Mouse (Mus musculus): ENCODE results near the gene Zfp36l2.
"Not testable (repeated sequence)": the region's sequence is repeated elsewhere in the genome, so short reads cannot be mapped to it uniquely, and the experiment has no call there.

Zfp36l2 gene

DNA sequence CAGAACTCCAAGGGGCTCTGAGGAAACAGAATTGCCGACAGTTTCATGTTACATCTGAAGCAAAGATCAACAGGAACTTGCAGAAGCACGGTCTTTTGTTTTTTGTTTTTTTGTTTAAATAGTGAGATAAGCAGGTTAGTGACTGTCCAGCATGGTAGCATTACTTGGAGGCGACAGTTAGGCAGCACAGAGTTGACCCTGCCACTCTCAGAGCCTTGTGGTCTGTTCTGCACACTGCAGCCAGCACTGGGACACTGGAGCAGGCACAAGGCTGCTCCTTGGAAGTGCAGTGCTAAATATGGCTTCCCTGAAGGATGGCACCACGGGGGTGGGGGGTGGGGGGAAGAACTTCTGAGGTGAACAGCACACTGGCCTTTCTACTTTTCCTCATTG is 7.3 kb upstream of the Zfp36l2 start:
- DNase-seq (ENCODE audit: low spot score) = no peak

- no peak for DNase-seq (ENCODE audit: low spot score)
These were observed 6.7 kb upstream of the Zfp36l2 start for GRCm38 (mm10) chr17:84194282-84195002.

DNA sequence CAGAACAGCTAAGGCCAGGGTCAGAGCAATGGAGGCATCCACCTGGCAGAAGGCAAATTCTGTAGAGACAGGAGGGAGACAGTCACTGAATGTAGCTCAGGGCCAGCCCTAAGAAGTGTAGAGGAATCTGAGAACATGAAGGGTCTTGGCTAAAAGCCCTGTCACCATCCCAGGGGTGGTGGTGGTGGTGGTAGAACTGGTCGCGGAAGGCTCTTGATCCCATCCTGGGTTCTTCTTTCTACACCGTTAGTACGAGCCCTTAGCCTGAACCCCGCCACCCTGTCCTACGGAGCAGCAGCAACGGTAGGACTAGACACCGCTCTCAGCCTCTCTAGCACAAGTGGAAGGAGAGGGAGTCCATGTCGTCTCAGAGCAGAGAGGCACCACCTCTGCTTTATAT is 5.7 kb upstream of the Zfp36l2 start:
- DNase-seq (ENCODE audit: low spot score) = no peak

DNA sequence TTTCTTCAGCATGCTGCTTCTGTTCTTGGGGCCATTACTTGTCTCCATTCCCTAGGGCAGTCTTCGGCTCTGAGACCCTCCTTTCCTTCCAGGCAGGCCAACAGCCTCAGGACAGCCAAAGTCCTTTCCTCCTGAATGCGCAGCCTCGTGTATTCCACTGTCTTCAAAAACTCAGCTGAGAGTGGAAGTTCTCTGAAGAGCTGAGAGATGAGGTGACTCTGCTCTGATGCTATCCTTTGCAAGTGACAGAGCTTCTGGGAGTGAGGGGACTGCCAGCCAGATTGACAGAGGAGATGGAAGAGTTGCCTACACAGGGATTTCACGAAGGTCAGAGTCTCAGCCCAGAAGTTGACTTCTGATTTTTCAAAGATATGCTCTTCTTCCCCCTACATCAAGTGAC is 4.2 kb upstream of the Zfp36l2 start:
- no peak for DNase-seq (ENCODE audit: low spot score)

DNA sequence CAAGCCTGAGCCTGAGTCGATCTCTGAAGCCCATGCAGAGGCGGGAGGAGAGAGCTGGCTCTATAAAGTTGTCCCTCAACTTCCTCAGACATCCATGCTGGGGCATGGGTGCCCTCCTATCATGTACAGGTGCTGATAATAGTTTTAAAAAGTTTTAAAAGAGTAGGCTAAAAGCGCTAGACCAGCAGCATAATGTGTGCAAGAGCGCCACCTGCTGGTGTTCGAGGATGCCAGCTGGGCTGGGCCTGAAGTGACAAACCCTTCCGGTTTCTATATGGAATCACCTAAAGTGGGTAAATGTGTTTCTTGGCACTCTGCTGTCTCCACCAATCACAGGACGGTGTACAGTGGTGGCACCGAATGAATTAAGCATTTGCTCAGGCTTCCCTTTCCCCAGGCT is 3.1 kb upstream of the Zfp36l2 start:
- peak; percentile 80 for DNase-seq (ENCODE audit: low spot score)

DNA sequence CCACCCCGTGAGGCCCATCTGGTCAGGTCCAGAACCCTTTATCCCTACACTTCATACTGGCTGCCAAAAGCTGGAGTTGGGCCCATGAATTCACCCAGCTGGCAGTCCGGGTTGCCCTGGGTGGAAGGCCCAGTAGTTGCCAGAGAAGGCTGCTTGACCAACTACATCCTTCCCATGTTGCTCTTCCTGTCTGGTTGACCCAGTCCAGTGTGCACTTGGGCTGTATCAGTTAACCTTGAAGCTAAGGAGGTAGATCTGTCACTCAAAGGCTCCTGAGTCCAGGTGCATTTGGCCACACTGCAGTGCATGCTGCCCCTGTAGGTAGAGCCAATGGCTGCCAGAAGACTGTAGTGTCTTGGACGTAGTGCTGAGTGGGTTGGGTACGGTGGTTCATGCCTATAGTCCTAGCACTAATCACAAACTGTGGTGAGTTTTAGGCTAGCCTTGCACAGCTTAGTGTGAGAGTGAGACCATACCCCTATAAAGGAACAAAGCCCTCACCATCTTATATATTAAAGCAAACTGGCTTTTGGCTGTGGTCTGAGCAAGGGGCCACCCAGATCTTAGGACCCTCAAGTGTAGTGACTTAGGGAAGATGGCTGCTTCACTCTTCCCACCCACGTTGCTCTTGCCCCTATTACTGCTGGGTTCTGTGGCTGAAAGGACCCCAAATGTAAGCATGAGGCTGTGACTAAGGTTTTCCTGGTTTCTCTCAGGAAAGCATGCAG is 1.5 kb upstream of the Zfp36l2 start:
- DNase-seq (ENCODE audit: low spot score) = no peak

GRCm38 (mm10) chr17:84188374-84188961 is 721 bp upstream of the Zfp36l2 start:
- peak; percentile 75 for DNase-seq (ENCODE audit: low spot score)

DNA sequence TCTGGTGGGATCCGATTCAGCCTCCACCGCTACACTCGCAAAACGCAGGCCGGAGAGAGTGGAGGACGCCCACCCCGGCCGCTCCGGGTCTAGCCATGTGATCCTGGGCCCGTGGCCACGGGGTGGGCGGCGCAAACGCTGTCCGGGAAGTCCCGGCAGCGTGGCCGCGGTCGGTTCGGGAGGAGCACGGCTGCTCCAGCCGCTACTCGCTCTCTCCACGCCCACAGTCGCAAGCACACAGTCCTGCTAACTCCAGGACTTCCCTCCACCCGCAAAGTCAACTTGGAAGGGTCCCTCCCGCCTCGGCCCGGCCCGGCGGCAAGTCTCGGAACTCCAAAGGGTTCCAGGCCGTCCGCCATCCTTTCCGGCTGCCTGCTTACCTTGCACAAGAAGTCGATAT is 483 bp downstream of the Zfp36l2 start:
- DNase-seq (ENCODE audit: low spot score) = not testable (repeated sequence)

DNA sequence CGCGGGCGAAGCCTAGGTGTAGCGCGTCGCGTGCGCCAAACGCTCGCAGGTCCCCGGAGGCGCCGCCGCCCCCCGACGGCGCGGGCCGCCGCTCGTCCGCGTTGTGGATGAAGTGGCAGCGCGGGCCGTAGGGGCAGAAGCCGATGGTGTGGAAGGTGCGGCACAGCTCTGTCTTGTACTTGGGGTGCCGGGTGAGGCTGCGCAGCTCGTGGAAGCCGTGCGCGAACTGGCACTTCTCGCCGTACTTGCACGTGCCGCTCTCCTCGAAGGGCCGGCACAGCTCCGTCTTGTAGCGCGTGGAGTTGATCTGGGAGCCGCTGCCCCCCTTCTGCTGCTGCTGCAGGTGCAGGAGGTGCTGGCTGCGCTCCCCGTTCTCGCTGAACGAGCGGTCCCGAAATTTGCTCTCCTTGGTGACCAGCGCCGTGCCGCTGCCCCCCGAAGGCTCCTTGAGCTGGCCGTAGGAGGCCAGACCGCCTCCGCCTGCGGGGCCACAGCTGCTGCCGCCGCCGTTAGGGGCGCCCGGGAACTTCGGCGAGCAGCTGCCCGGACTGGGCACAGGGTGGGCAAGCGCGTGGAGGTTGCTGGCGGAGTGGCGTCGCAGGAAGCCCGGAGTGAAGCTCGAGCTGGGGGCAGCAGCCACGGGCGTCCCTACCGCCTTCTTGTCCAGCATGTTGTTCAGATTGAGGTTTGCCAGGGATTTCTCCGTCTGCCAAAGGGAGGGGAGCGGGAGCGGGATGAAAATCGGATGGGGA is 1.1 kb downstream of the Zfp36l2 start:
- peak; percentile 60 for DNase-seq (ENCODE audit: low spot score)

- DNase-seq (ENCODE audit: low spot score) = peak; percentile 66
These were observed 1.9 kb downstream of the Zfp36l2 start for GRCm38 (mm10) chr17:84185581-84186450.

DNA sequence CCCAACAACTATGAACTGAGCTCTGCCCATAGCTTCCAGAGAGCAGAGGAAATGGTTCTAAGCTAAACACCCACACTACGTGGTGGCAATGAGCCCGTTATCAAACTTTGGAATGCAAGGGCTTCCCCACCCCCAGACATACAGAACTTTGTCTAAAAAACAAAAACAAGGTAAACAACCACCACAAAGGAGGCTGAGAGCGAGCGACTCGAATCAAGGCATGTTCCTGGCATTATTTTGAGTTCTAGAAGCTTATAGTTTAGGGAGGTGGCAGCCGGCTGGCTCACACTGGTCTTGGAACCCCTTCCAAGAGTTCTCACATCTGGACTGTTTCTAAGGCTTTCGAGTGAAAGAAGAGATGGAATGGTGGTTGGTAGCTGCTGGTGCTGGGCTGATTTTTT is 2.7 kb downstream of the Zfp36l2 start:
- no peak for DNase-seq (ENCODE audit: low spot score)

- peak; percentile 74 for DNase-seq (ENCODE audit: low spot score)
These were observed 4.4 kb downstream of the Zfp36l2 start for GRCm38 (mm10) chr17:84183291-84183781.

GRCm38 (mm10) chr17:84182311-84183271 is 5.2 kb downstream of the Zfp36l2 start:
- no peak for DNase-seq (ENCODE audit: low spot score)

GRCm38 (mm10) chr17:84181502-84182310 is 6.0 kb downstream of the Zfp36l2 start:
- DNase-seq (ENCODE audit: low spot score) = peak; percentile 60

- peak; percentile 55 for DNase-seq (ENCODE audit: low spot score)
These were observed 6.8 kb downstream of the Zfp36l2 start for GRCm38 (mm10) chr17:84180715-84181501.

GRCm38 (mm10) chr17:84179973-84180365 is 7.8 kb downstream of the Zfp36l2 start:
- DNase-seq (ENCODE audit: low spot score) = no peak

- DNase-seq (ENCODE audit: low spot score) = no peak
These were observed 8.4 kb downstream of the Zfp36l2 start for GRCm38 (mm10) chr17:84179026-84179972.
